Mouse (Mus musculus): Measurements from ENCODE around the gene Slc35a1. TPM values are rescaled to one million over a fixed set of nuclear protein-coding genes. Genes with fewer than 3 reads are reported as not detected.
A peak's percentile ranks its signal among the peaks of the same experiment; 100 is the strongest.

The Slc35a1 gene
- polyA plus RNA-seq, 1 experiment from 2014 or later: 46.4 TPM

- Histone ChIP-seq H3K27me3 (no peaks in the 10 kb centered on the region), H3K36me3 (peaks cover 9% of the 10 kb centered on the region; the same call in 1 of the 2 replicates), H3K9me3 (no peaks in the 10 kb centered on the region), H3K4me2 (peak overlapping the region; percentile 81), H3K4me1 (replicated peaks) (peaks cover 26% of the 10 kb centered on the region), H3K9ac (peak overlapping the region; percentile 86), H3K4me3 (peak overlapping the region; percentile 81), H3K27ac (replicated peaks) (no peak overlapping the region)
- ATAC-seq (ENCODE audit: low read depth): no peak
- WGBS: 58% methylated on average over 6 of the region's 6 CpGs
These were observed 73.6 kb downstream of the Slc35a1 start for GRCm38 (mm10) chr4:34613571-34614145.

Other genes with a start within 250 kb of the Slc35a1 start
- gene Akirin2, start 136.5 kb downstream of the Slc35a1 start, polyA plus RNA-seq (2015; fragmentation: Nextera tagmentation; extraction: Ambion mirVana): 113 TPM in 2 replicates
- gene Orc3, start 72.5 kb downstream of the Slc35a1 start, polyA plus RNA-seq (2015; fragmentation: Nextera tagmentation; extraction: Ambion mirVana): 85.6 and 94.2 TPM in 2 replicates
- gene Rars2, start 72.5 kb downstream of the Slc35a1 start, polyA plus RNA-seq (2015; fragmentation: Nextera tagmentation; extraction: Ambion mirVana): 61.4 and 64.3 TPM in 2 replicates
- 1.1 and 2.0 TPM in 2 replicates for gene Cfap206, start 42.8 kb upstream of the Slc35a1 start, polyA plus RNA-seq (2015; fragmentation: Nextera tagmentation; extraction: Ambion mirVana)
- gene Gm136, start 68.8 kb upstream of the Slc35a1 start, polyA plus RNA-seq (2015; fragmentation: Nextera tagmentation; extraction: Ambion mirVana): not detected in 2 replicates
- gene Smim8, start 91.0 kb upstream of the Slc35a1 start, polyA plus RNA-seq (2015; fragmentation: Nextera tagmentation; extraction: Ambion mirVana): 48.6 and 60.0 TPM in 2 replicates
- 29.0 and 31.5 TPM in 2 replicates for gene Zfp292, start 195.5 kb upstream of the Slc35a1 start, polyA plus RNA-seq (2015; fragmentation: Nextera tagmentation; extraction: Ambion mirVana)
- 0.31 TPM in 1 of 2 replicates, not detected in the other for gene Cga, start 206.3 kb upstream of the Slc35a1 start, polyA plus RNA-seq (2015; fragmentation: Nextera tagmentation; extraction: Ambion mirVana)

Data from neural tube, embryonic 13.5 days (tissue).